Mouse (Mus musculus): Measurements from ENCODE around the gene Col24a1.
A peak's percentile ranks its signal among the peaks of the same experiment; 100 is the strongest.

The Col24a1 gene

GRCm38 (mm10) chr3:145292337-145293134 lies at the start of gene Col24a1:
TSS of gene Col24a1 (plus strand) at chr3:145292472.
- peak; percentile 74 for DNase-seq (ENCODE audit: extremely low spot score)

GRCm38 (mm10) chr3:145248040-145248439 lies 44.2 kb upstream of the Col24a1 start:
- DNase-seq (ENCODE audit: extremely low spot score): no peak

DNA sequence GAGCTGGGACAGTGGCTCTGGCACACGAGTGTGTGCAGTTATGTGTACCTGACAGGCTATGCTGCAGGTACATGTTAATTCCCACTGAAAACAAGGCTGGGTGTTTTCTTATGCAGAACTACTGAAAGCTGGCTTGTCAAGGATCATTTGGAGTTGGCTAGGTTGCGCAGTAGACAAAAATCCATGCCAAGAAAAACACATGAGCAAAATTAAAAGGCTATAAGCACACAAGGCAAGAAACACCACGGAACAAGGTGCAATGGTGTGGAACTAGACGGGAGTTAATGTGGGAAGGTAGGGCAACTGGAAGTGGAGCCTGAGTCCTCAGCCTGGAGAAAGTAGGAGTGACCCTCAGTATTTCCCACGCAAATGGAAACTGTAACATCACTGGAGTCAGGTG lies 39.2 kb upstream of the Col24a1 start:
- no peak for DNase-seq (ENCODE audit: extremely low spot score)

DNA sequence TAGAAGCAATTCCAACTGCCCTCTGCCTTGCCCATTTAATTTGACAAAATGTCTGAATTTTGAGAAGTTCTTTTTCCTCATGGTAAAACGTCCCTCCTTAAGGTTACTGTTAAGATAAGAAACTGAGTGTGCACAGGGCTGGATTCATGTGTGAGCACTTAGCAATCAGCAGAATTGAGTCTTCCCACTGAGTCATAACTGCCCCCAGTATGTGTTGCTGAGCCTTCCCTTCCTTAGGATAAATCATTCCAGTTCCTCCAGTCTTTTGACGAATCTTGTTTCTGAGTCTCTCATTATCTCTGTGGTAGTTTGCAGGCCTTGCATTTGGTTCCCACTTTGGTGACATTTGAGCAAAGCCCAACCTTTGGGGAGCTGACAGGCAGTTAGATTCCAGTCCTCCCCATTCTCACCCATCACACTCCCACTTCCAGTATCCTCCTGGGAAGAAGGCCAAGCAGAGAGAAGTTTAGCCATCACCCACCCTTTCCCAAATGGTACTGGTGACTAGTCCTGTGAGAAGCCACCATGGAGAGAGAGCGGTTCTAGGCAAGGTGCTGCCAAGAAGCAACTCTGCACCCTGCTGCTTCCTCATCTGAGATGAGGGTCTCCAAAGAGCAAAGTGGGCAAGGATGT lies 37.4 kb upstream of the Col24a1 start:
- no peak for DNase-seq (ENCODE audit: extremely low spot score)

DNA sequence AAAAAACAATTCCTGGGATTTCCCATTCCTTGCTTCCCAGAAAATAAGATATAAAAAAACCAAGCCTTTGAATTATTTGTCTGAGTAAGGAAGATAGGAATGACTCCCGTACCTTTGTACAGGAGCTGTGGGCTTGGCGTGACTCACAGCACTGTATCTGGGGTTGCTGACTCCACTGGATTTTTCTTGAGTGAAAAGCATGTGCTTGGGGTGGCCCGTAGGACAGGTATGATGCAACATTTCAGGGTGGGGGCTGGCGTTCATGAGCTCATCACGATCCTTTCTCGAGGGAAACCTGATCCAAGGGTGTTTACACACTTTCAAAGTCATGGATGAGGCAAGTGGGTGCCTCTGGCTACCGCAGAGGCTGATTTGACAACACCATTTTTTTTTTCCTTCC lies 35.6 kb upstream of the Col24a1 start:
- no peak for DNase-seq (ENCODE audit: extremely low spot score)

DNA sequence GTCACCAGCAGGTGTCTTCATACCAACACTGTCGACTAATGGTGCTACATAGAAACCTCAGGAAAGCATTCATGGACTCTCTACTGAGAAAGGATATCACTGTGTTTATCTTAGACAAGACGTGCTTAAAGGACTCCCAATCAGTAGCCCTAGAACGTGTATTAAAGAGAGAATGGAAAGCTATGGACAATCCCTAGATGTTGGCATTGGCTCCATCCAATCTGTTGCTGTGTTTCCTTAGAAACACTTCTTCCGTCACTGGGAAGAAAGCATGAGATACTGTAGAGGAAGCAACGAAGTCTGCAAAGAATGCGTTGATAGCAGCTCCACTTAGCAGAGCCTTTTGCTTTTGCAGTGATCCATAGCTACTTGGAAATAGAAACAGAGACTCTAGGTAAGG lies 32.6 kb upstream of the Col24a1 start:
- DNase-seq (ENCODE audit: extremely low spot score): no peak

DNA sequence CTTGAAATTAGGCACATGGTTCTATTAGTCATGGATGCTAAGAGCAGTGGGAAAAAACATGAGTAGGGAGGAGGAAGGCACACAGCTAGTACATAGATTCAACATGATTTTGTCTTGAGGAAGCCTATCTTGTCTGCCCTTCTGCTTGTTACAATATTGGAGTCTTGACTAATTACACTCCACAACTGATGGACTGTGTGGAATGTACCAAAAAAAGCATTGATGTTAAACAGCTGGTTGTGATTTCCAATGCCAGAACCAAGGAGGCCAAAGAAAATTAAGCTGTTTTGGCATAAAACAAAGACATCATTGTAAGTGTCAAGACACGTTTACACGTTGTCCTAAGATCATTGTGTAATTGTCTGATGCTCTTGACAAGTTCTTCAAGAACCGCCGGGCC lies 29.1 kb upstream of the Col24a1 start:
- no peak for DNase-seq (ENCODE audit: extremely low spot score)

DNA sequence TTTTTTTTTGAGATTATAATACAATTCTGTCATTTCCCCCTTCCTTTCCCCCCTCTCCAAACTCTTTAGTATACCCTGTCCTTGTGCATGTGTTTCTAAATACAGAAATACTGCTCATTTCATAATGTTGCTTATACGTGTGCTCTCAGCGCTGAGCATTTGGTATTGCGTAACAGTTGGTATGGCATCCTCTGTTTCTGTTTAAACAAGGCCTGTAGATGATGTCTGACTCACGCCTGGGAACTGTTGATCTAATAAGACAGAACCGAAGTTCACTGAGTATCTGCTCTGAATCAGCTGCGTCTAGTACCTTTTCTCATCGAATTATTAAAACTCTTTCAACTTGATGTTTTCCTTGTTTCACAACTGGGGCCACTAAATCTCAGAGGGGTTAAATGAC lies 24.2 kb upstream of the Col24a1 start:
- DNase-seq (ENCODE audit: extremely low spot score): no peak

DNA sequence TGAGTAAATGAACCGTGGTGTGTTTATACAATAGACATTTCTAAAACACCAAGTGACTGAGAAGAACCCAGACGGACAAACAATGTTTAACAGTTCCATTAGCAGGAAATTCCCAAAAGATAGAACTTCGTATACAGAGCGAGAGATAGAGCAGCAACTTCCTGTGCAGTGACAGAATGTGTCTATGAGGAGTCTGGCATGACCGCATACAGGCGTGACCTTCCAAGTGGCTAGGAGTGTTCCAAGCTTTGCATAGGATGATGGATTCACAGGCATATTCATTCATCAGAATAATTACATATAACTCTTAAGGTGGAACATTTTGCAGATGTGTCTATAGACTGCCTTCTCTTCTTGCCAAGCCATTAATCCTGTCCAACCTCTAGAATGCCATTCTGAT lies 18.1 kb upstream of the Col24a1 start:
- DNase-seq (ENCODE audit: extremely low spot score): no peak

DNA sequence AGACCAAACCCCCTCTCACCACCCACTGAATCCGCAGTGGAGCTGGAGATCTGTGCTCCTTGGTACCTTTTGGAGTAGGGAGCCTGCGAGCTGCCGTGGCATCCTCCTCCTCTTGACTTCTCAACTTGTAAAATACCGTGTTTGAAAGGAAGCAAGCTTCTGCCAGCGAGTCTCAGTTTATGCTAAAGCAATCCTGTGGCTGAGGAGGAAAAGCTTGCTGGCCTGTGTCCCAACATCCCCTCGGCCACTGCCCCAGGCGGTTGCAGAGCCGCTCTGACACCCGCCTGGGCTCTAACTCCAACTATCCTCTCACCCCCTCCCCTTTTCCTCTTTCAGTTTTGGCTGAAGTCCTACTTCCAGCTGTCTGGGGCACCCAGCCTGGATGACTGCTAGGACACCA lies 935 bp downstream of the Col24a1 start:
- DNase-seq (ENCODE audit: extremely low spot score): no peak

DNA sequence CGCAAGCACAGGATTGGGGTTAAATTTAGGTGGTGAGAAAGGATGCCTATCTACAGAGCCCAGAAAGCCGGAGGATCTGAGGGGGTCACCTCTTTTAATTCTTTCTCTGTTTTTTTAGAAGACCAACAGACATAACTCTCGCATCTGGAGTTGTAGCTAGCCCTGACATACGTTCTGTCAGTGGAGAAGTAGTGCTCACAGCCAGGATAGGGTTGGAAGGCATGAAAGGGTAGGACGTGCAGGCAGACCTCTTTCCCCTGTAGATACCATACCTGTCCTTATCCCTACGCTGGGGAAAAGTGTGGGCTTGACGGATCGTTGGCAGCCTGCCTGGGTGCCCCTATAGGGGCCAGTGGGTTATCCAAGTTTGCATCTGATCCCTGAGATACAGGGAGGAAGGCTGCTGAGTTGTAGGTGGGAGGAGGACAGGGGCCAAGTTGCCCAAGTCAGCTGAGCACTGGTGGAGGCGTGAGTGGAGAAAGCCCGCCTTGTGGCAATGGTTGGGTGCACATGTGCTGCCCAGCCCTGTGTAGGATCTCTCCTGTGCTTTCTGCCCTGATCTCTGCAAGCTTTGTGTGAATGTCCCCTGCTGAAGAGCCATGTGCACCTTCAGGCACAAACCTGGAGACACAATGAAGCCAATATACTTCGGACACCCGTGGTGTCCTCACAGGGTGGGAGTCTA lies 1.5 kb downstream of the Col24a1 start:
- no peak for DNase-seq (ENCODE audit: extremely low spot score)

- no peak for DNase-seq (ENCODE audit: extremely low spot score)
These were observed 7.8 kb downstream of the Col24a1 start for GRCm38 (mm10) chr3:145299980-145300591.

- DNase-seq (ENCODE audit: extremely low spot score): no peak
These were observed 13.0 kb downstream of the Col24a1 start for GRCm38 (mm10) chr3:145305311-145305710.

- no peak for DNase-seq (ENCODE audit: extremely low spot score)
These were observed 14.9 kb downstream of the Col24a1 start for GRCm38 (mm10) chr3:145307209-145307608.

- no peak for DNase-seq (ENCODE audit: extremely low spot score)
These were observed 28.5 kb downstream of the Col24a1 start for GRCm38 (mm10) chr3:145320587-145321274.

- DNase-seq (ENCODE audit: extremely low spot score): no peak
These were observed 33.1 kb downstream of the Col24a1 start for GRCm38 (mm10) chr3:145325402-145325801.

DNA sequence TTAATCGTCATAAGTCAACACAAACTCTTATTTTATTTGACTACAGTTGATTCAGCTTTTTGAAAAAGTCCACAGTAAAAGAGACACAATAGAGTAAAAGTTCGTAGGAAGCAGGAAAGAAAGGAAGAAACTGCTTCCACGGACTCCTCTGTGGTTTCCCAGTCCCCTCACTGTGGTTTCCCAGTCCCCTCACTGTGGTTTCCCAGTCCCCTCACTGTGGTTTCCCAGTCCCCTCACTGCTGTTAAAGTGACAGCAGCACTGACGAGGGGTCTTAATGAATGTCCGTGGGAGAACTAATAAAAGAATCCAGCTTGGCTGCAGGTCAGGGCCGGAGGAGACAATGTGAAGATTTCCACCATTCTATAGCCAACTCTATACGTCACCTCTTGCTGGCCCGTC lies 39.4 kb downstream of the Col24a1 start:
- no peak for DNase-seq (ENCODE audit: extremely low spot score)

DNA sequence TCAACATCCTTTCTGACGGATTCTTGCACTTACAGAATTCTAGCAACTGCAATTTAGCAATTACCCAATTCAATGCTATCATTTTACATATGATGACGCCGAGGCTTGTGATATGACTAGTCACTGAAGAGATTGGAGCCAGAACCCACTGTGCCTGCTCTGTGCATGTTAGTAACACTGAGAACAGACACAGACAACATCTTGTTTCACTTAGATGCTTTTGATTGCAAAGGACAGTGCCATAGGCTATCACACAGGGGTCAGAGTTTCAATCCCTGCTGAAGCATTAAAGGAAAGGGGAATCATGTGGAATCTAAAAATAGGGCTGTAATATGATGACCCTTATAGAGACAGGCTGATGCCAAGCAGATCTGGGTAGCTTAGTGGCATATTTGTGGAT lies 41.8 kb downstream of the Col24a1 start:
- no peak for DNase-seq (ENCODE audit: extremely low spot score)

DNA sequence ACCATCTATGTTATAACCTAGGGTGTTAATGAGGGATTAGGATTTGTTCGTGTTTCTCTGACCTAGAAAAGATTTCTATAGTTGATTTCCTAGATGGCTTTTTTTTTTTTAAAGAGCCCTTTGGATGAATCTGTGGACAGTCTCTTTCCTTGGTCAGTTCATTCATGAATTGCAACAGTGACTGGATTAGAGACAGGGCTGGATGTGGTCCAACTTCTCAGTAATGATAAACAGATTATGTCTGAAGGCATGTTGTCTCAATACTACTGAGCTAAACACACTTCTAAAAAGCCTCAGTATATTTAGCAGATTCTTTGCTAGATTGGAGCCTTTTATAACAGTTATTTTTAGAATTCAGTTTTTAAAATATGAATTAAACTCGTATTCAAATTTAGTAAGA lies 44.9 kb downstream of the Col24a1 start:
- no peak for DNase-seq (ENCODE audit: extremely low spot score)

DNA sequence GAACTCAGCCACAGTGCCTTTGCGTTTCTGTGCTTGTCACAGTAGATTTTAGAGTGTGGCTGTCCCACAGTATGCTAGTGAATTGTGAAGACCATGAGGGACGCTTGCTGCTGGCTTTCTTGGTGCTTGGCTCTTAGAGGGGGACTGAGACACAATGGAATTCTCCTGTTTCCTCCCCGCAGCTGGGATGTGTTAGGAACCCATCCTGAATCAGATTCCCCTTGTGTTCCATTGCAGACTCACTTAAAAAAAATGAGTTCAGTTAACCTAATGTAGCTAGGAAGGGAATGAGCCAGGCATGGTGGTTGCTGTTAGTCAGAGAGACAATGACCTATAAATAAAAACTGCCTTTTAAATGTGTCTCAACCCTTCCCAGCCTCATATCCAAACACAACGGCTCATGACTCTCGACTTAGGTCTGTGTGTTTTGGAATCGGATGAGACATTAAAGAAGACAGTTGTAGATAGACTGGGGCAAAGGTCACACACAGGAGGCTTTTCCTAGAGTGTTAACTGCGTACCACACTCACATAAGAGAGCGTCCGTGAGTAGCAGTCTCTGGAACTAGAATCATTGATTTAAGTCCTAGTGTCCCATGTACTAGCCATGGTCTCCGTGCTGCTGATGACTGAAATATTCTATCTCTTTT lies 47.7 kb downstream of the Col24a1 start:
- DNase-seq (ENCODE audit: extremely low spot score): no peak

- DNase-seq (ENCODE audit: extremely low spot score): no peak
These were observed 56.4 kb downstream of the Col24a1 start for GRCm38 (mm10) chr3:145348690-145349089.

Measured in embryo, embryonic 9.5 days (tissue).